Mouse (Mus musculus): ENCODE results near the gene Nek9.
A peak's percentile ranks its signal among the peaks of the same experiment; 100 is the strongest.
"Not testable (repeated sequence)": the region's sequence is repeated elsewhere in the genome, so short reads cannot be mapped to it uniquely, and the experiment has no call there.

The Nek9 gene

DNA sequence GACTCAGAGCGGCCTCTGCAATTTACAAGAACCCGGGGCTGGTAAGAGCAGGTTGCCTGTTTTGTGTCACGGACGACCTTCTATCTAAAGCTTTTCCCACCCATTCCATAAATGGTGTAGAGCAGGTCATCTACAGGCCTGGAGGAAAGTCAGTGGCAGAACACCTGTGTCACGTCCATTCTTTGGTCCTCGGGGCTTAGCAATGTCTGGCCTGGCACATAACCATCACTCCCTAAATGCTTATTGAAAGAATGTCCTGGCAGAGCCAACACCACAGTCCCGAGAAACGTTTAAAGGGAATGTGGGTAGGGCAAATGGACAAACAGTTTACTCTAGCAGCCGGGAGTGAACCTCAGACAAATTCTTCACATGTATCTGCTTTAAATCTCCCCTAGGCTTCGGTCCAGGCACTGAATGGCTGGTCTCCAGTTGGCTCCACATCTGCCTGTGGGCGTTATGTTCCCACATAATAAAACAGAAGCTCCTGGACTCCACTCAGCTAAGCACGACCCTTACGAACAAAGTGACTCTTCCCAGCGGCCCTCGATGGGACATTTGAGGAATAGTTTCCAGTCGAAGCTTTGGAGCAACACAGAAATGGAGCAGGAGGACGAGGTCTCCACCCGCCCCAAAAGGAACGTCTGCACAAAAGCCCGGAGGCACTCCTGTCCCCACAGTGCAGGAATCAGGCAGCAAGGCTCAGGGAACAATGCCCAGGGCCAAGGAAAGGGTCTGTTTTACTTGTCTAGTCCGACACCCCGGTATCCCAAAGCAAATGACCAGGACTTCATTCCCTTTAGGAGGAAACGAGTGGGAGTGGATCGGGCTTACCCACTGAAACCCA is 49.8 kb downstream of the Nek9 start:
- peak; percentile 49 for DNase-seq (ENCODE audit: low spot score)

DNA sequence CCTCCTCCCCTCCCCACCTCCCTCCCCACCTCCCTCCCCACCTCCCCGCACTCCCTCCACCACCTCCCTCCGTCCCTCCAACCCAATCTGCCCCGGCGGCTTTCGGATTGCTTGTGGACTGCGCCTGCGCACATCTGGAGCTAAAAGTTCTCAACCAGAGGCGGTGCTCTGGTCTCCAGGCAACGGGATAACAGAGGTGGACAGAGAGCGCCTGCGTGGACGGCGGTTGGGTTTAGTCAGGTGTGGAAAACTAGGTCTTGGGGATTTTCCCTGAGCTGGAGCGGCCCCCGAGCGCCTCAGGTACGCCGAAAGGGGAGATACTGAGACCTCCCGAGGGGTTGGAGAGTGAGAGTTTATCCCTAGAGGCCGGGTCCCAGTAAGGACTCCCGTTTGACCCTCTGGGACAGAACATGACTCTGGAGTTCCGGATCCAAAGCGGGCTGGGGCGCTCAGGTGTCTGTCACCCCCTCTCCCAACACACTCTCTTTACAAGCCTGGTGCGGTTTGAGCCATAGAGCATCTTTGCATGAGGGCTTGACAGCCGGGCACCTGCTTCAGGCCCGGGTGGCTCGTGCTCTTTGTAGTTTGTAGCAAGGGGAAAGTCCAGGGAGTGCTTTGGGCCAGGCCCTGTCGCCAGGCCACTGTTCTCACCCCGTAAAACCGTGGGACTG is 50.5 kb downstream of the Nek9 start, which contains the start of gene Zc2hc1c:
Zc2hc1c (plus strand) TSS at position 106 of the 671 bp plus-strand sequence.
- peak; percentile 89 for DNase-seq (ENCODE audit: low spot score)

DNA sequence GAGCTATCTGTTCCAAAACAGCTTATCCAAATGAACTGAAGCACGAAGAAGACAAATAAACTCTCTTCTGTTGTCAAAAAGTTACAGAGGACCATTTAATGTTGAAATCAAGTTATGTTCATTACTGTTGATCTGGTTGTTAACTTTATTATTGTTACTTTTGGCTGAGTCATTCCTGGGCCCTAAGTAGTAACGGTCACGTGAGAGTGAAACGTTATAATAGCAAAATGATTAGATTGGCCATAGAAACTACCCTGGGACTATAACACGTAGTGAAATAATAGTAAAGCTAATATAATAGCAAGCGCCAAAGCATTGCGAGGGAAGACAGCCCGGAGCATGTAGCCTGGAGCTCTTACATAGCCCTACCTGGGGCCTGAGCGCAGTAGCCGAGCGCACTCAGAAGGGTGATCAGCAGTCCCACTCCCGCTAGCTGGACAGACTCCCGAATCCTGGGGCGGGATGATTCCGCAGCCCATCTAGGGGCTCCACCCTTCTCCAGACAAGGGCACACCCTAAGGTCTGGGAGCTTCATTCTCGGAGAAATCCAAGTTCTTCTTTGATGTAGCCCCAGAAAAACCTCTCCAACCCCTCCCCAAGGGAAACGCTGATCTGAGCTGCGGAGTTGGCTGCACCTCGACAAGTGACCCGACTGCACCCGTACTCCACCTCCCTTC is 51.2 kb downstream of the Nek9 start, which contains the start of gene Acyp1:
Acyp1 (minus strand) TSS at position 630 of the 677 bp plus-strand sequence.
- peak; percentile 55 for DNase-seq (ENCODE audit: low spot score)

DNA sequence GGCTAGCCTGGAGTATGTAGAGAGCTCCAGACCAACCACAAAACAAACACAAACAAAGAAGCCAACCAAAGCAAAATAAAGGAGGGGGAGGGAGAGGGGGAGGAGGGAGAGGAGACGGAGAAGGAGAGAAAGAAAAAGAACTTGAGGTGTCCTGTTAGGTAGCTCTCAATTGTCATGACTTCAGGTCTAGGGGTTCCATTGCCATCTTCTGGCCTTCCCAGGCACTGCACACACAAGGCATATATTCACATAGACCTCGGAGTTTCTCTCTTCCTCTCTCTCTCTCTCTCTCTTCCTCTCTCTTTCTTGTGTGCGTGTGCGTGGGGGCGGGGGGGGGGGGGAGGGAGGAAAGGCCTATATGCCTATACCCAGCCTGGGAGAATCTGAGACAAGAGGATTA is 52.2 kb downstream of the Nek9 start:
- no peak for DNase-seq (ENCODE audit: low spot score)

DNA sequence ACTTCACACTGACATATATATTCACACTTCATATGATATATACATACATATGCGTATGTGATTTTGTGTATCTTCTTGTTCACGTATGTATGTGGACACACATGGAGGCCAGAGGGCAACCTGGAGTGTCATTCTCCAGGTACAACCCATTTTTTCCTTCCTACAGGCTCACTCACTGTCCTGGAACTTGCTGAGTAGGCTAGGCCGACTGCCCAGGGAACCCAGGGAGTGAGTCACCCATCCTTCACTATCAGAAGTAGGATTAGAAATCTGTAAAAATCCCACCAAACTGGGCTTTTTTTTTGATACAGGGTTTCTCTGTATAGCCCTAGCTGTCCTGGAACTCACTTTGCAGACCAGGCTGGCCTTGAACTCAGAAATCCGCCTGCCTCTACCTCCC is 54.2 kb downstream of the Nek9 start:
- no peak for DNase-seq (ENCODE audit: low spot score)

DNA sequence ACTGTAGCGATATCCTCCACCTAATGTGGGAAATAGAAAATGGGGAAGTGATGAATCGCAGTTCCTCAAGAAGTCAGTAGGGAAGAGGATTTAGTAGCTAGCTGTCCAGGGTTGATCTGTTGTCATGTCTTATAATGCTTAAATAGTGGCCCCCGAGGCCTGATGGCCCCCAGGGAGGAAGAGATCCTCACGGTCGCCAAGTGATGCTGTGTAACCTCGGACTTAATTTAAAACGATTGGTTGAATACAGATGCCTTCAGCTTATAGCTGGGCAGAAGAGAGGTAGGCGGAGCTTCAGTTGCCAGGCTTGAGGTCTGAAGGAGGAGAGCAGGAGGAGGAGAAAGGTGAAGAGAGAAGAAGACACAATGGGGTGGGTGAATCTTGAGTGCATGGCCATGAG is 54.8 kb downstream of the Nek9 start:
- no peak for DNase-seq (ENCODE audit: low spot score)

DNA sequence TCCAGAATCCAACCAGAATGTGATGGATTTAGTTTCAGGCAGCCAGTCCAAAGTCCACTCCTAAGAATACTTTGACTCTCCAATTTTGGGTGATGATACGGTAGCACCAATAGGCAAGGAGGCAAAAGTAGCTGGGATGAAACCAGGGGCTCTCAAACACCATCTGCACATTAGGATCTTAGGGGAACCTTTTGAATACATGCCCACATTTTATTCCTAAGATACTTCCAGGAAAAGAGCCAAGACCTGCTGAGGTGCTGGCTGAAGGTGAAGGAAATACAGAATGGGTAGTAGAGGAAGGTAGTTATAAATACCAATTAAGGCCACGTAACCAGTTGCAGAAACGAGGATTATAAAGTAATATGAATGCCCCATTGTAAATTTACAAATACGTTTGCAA is 57.4 kb downstream of the Nek9 start:
- DNase-seq (ENCODE audit: low spot score): not testable (repeated sequence)

DNA sequence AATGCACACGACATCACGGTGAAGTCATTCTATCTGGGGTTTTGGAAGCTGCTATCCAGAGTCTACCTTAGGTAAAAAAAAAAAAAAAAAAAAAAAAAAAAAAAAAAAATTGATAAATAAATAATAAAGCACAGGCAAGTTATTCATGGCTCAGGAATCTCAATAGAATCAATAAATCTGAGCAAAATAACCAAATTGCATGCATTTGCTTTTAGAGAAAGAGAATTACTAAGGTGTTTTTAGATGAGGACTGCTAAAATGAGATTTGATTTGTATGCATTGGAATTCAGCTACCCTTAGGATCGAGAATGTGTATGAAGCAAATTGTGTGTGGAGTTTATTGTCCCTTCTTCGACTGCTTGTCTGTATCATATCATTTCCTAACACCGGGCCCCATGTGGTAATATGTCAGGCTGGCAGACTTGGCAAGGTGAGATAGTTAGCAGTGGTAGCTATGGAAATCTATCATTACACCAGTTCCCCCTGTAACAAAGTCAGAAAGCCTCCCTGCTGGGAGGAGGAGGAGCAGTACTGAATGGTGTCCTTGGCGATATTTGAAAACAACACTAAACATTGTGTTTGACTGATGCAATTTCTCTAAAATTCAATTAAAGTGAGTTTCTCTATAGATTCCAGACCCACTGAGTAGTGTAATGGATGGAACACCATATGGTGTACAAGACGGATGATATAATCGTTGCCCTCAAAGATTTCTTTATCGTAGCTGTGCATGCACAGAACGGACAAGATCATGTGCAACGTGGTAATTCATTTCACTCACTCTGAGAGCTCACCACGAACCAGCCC is 58.1 kb downstream of the Nek9 start:
- DNase-seq (ENCODE audit: low spot score): no peak

DNA sequence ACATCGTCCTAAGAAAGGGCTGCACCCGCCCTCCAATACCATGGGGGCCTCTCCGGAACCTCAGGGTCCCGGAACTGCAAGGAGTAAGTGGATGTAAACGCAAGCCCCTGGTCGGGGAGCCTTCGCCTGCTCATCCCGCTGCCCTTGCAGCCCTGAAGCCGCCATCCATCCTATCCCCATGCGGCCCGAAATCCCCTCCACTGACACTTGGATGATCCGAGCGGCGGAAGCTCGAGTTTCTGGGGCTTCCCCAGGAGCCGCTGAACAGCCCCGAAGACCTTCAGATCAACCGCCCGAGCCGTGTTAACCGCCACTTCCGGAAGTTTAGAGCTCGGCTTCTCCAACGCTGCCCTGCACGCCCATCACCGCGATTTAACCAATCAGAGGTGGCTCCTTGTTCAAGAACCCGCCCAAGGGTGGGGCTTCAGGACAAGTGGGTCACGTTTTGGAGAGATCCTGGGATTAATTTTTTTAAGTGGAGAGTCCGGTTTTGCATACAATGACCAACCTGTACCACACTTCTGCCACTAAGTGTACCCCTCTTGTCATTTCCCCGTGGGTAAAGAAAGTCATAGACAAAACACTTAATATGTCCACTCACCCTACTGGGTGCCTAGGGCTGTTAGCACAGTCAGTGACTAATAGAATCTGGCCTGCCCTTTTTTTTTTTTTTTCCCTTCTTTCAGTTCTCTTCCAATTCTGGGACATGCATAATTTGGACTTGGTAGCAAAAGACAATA is 58.9 kb downstream of the Nek9 start:
- peak; percentile 95 for DNase-seq (ENCODE audit: low spot score)

DNA sequence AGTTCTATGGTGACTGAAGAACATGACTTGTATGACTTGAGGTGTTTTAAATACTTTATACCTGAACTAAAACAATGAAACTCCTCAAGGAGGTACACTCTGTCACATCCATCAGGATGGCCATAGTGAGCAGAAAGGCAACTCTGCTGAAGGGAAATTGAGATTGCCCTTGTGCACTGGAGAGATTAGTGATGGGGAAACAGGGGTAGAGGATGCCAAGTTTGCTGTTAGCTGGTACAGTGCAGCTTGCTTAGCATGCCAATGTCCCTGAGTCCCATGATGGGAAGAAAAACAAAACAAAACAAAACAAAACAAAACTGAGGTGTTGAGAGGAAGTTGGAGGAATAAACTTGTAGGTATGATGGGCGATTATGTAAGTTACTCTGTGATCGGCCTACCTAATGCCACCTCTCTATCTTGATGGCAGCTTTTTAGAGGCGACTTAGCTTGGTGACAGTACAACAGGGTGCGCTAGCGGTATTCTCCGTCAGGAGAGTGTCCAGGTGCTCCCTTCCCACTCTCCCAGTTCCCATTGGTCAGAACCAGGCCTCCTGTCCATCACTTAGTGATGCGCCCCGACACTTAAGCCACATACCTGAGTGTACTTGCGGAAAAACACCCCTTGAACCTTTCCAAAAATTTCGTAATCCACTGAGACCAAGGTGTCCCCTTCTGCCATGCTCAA is 59.6 kb downstream of the Nek9 start:
- DNase-seq (ENCODE audit: low spot score): no peak

DNA sequence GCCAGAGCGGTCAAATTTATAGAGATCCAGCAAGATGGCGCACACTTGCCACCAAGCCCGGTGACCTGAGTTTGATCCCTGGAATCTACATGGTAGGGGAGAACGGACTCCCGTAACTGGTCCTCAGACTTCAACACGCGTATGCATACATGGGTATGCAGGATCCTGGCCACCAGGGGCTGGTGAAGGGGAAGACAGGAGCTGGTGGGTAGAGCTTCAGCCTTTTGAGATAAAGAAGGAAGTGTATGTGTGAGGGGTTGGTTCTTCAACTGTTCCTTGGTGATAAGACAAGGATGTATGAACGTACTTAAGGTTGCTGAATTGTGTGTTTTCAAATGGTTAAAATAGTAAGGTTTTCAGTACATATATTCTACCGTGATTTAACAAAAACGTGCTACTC is 60.2 kb downstream of the Nek9 start:
- no peak for DNase-seq (ENCODE audit: low spot score)

DNA sequence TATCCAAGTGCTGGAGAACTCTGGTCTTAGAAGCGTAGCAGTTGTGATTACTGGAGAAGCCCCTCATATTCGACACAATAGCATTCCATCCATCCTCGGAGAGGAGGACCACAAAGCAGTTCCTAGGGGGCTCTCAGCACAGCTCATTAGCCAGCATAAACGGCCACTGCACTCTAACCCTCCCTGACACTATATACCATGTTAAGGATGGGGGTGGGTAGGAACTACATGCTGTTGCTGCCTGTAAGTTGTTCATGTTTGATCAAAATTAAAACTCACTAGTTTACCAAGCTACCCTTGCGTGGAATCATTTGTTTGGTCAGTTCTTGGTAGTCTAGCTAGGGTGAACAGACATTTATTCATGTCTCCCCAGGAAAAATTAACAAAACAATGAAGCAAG is 62.9 kb downstream of the Nek9 start:
- DNase-seq (ENCODE audit: low spot score): no peak

DNA sequence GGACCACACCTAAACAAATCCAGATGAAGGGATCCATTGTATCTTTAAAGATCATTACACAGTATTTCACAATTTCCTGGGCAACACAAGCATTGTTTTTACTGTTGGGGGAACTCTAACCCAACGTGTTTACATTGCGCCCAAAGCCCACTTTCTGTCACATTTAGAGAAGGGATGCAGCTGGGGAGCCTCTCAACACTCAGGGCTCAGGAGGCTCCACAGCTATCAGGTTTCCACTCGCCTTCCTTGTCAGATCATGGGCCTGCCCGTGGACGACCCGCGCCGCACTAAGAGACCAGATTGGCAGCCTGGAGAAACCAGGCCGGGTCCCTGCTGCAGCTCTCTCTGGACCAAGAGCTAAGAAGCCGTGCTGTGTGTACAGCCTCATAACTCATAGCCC is 65.7 kb downstream of the Nek9 start:
- DNase-seq (ENCODE audit: low spot score): no peak

DNA sequence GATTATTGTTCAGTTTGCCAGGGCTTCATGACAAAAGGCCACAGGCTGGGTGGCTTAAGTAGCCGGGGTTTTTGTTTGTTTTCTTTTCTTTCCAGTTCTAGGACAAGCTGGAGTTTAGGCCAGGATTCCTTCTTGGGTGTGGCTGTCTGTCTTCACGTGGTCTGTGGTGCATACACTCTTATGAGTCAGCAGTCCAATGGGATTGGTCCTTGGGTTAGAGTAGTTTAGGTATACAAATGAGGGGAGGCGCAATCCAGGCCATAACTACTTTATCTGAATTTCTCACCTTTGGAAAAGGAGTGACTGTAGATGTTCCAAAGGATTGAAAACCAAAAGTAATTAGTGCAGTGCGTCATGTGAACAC is 67.3 kb downstream of the Nek9 start:
- no peak for DNase-seq (ENCODE audit: low spot score)

DNA sequence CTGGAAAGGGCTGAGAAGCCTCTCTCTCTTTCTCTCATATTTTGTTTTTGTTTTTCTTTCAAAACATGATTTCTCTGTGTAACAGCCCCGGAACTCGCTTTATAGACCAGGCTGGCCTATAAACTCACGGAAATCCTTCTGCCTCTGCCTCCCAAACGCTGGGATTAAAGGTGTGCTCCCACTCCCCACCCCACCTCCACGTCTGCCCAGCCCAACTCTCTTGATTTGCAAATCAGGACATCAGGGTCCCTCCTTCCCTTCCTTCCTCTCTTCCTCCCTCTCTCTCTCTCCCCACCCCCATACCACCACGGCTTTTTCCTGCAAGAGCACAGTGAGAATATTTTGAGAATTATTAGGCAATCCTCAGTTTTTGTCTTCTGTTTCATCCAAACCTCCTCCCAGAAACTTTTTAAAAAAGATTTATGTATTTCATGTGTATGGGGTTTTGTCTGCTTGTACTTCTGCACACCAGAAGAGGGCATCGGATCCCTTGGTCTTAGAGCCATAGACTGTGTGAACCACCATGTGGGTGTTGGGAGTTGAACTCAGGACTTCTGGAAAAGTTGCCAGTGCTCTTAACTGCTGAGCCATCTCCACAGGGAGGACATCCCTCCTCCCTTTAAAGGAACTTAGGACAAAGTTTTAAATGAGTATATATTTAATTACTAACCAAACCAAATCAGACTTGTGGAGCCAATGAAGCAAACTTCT is 67.9 kb downstream of the Nek9 start:
- DNase-seq (ENCODE audit: low spot score): no peak

DNA sequence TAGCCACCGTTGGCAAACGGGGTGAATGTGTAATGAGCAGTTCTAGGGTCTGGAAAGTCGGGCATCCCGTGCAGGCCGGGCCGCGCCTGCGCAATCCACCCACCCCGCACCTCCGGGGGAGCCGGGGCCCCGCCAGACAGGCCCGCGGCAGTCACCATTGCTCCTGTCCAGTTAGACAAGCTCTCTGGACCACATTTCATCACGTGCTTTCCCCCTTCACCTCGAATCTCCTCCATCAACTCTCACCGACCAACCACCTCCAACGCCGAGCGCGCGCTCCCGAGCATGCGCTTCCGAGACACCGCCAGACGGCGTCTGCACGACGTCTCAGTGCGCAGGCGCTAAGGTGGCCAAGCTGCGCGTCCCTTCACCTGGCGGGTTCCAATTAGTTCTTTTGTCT is 68.8 kb downstream of the Nek9 start, which contains the start of gene Mlh3:
Mlh3 (minus strand) TSS at position 281 of the 400 bp plus-strand sequence.
- DNase-seq (ENCODE audit: low spot score): peak; percentile 88

DNA sequence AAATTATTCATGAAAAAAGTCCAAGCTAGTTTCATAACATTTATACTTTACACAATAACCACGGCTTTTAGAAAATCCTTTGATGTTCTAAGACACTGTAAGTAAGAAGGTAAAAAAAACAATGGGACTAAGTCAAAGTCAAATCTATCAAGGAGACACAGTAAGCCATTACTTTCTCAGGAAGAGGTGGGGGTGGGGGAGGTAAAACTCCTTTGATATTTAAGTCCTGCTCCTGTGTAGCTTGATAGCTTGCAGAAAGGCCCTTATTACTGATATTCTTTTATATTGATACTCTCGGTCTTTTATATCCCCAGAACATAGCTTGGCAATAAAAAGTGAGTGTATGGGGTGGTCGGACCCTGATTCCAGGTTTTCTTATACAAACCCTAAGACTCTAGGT is 69.3 kb downstream of the Nek9 start:
- DNase-seq (ENCODE audit: low spot score): no peak

DNA sequence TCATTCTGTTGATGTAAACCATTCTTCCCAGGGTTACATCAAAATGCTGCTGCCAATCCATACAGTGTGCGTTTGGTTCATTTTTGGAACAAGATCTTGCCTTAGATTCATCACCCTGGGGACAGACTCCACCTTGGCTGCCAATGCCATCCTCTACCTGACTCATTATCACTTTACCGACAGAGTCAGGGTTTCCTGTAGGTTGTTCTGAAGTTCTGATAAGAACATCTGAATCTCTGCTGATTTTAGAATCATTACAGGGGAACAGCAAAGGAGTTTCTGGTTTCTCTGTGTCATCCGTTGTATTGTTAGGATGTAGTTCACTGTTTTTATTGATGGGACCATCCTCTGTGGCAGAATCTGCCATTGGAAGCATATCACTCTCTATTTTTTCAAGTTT is 72.9 kb downstream of the Nek9 start:
- no peak for DNase-seq (ENCODE audit: low spot score)

DNA sequence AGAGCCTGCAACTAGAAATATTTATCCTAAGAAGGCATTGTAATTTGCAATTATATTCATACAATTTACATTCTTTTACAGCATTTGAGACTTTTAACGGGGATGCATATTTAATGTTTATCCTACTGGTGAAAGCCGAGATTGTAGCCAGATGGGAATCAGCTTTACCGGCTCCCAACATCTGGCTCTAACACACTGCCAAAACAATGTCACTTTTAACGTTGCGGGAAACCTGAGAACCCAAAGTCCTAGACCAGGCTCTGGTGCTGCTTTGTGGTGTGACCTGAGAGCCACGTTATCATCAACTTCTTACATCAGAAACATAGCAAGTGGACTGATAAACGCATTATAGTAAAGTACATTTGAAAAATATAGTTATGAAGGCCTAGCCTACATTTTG is 74.2 kb downstream of the Nek9 start:
- DNase-seq (ENCODE audit: low spot score): no peak

DNA sequence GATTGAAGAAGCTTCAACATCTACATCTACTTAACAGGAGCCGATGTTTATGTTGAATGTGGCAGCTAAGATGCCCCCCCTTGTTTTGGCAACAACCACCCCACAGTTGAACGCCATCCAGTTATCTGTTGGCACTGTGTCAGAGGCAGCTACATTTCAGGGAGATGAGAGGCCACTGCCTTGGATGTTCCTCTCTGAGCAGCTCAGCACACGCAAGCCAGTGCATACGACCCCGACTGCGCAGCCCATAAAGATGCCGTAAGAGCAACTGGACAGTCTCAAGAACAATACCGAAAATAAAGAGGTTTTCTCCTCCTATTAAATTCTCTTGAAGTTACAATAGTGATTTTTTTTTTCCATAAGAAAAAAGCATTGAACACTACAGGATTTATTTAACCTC is 74.6 kb downstream of the Nek9 start:
- no peak for DNase-seq (ENCODE audit: low spot score)

Data from testis, postnatal 14 days (tissue).